Mouse (Mus musculus): ENCODE measurements at regions not wholly inside any gene's neighbourhood (a gene's known extent, or its start where the extent isn't known, plus 50 kb on each side); places are given as distances from the start of the nearest gene placed in this dataset.

GRCm38 (mm10) chr6:117611965-117612364 lies 229.0 kb upstream of the Zfp637 start:
- in situ Hi-C loops (cut with MboI; ENCODE audit: low pct_ligation_motif_present, low pct_unique_long_range_greater_than_20kb, low sequenced_read_pairs) = no loop called here
- TF ChIP-seq CTCF (conservative IDR thresholded peaks at IDR 0.05 in 1 of 2, IDR thresholded peaks at IDR 0.05 in 1 of 2; ENCODE audit: low read depth in 2 of 2, low read length in 2 of 2) (no peak), TBP (conservative IDR thresholded peaks at IDR 0.05; ENCODE audit: low read depth, low read length) (no peak), NRF1 (IDR thresholded peaks at IDR 0.05; ENCODE audit: low read depth, low read length) (no peak), GABPA (IDR thresholded peaks at IDR 0.05; ENCODE audit: insufficient replicate concordance, low read depth, low read length) (no peak)
- dilution Hi-C loops (cut with MboI; ENCODE audit: extremely low pct_ligation_motif_present, extremely low pct_unique_long_range_greater_than_20kb, low sequenced_read_pairs) = no loop called here
- Histone ChIP-seq H3K36me3 (replicated peaks in 1 of 2; ENCODE audit: control insufficient read depth in 1 of 2, insufficient read depth in 1 of 2, low read length in 1 of 2) (no peaks in the 10 kb centered on the region), H3K27me3 (replicated peaks) (peaks cover 89% of the 10 kb centered on the region), H3K9ac (ENCODE audit: insufficient read depth, low read depth) (no peak overlapping the region), H3K4me3 (replicated peaks in 1 of 3; ENCODE audit: low read depth in 2 of 3, low read length in 2 of 3, poor library complexity in 1 of 3) (no peak overlapping the region), H3K9me3 (replicated peaks; ENCODE audit: low read length) (no peaks in the 10 kb centered on the region), H3K4me2 (ENCODE audit: insufficient read depth, low read depth, poor library complexity, severe bottlenecking) (0 out of 2 replicates have a peak overlapping the region, but pooled peaks have one; percentile 40), H3K4me1 (ENCODE audit: control insufficient read depth in 1 of 2, insufficient read depth in 2 of 2) (peaks cover 0 to 3% of the 10 kb centered on the region in 2 experiments; a peak in 1 of 4 replicates), H3K79me2 (replicated peaks; ENCODE audit: control insufficient read depth, extremely low read depth, insufficient read depth, poor library complexity, severe bottlenecking) (no peaks in the 10 kb centered on the region), H3K27ac (ENCODE audit: insufficient read depth, low read depth) (no peak overlapping the region)
- DNase-seq (ENCODE audit: extremely low read depth) = no peak

DNA sequence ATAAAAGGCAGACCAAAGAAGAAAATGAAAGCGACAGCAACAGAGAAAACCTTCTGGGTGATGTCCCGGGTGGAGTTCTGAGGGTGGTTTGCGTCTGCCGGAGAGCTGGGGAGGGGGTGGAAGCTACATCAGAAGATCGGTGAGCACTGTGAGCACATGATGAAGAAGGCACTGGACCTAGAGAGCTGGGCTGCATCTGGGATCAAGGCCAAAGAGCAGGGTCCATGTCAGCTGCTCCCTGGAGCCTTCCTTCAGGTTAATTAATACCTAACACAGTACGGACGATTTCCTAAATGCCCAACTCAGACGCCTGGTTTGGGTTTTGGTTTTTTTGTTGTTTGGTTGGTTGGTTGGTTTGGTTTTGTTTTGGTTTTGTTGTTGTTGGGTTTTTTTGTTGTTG lies 228.6 kb upstream of the Zfp637 start:
- no peak for DNase-seq (ENCODE audit: extremely low read depth)
- Histone ChIP-seq H3K4me3 (replicated peaks in 1 of 3; ENCODE audit: low read depth in 2 of 3, low read length in 2 of 3, poor library complexity in 1 of 3) (no peak overlapping the region), H3K9me3 (replicated peaks; ENCODE audit: low read length) (no peaks in the 10 kb centered on the region), H3K4me1 (ENCODE audit: control insufficient read depth in 1 of 2, insufficient read depth in 2 of 2) (peaks cover 0 to 3% of the 10 kb centered on the region in 2 experiments; a peak in 1 of 4 replicates), H3K27me3 (replicated peaks) (peaks cover 88% of the 10 kb centered on the region), H3K79me2 (replicated peaks; ENCODE audit: control insufficient read depth, extremely low read depth, insufficient read depth, poor library complexity, severe bottlenecking) (no peaks in the 10 kb centered on the region), H3K36me3 (replicated peaks in 1 of 2; ENCODE audit: control insufficient read depth in 1 of 2, insufficient read depth in 1 of 2, low read length in 1 of 2) (no peaks in the 10 kb centered on the region), H3K9ac (ENCODE audit: insufficient read depth, low read depth) (no peak overlapping the region), H3K4me2 (ENCODE audit: insufficient read depth, low read depth, poor library complexity, severe bottlenecking) (peak overlapping the region; percentile 40; the same call in 1 of the 2 replicates), H3K27ac (ENCODE audit: insufficient read depth, low read depth) (no peak overlapping the region)
- TF ChIP-seq UBTF (IDR thresholded peaks at IDR 0.05; ENCODE audit: low read depth, low read length) (no peak), ETS1 (conservative IDR thresholded peaks at IDR 0.05; ENCODE audit: low read depth, low read length) (no peak), TBP (conservative IDR thresholded peaks at IDR 0.05; ENCODE audit: low read depth, low read length) (no peak), JUND (conservative IDR thresholded peaks at IDR 0.05; ENCODE audit: low read depth, low read length) (no peak), MYC (IDR thresholded peaks at IDR 0.05; ENCODE audit: low read depth, low read length) (no peak), ZKSCAN1 (IDR thresholded peaks at IDR 0.05; ENCODE audit: borderline replicate concordance, low read depth, low read length) (no peak), MAFK (IDR thresholded peaks at IDR 0.05; ENCODE audit: insufficient replicate concordance, low read length) (no peak), GABPA (IDR thresholded peaks at IDR 0.05; ENCODE audit: insufficient replicate concordance, low read depth, low read length) (no peak), POLR2AphosphoS2 (IDR thresholded peaks at IDR 0.05; ENCODE audit: low read depth, low read length) (no peak), MEF2A (IDR thresholded peaks at IDR 0.05; ENCODE audit: borderline replicate concordance, low read depth, low read length) (no peak), USF1 (IDR thresholded peaks at IDR 0.05; ENCODE audit: low read depth, low read length) (no peak), ELF1 (IDR thresholded peaks at IDR 0.05; ENCODE audit: low read depth, low read length) (no peak), MXI1 (IDR thresholded peaks at IDR 0.05; ENCODE audit: low read depth, low read length) (no peak), MAX (IDR thresholded peaks at IDR 0.05; ENCODE audit: low read length) (no peak), E2F4 (IDR thresholded peaks at IDR 0.05; ENCODE audit: insufficient replicate concordance, low read depth, low read length) (no peak), POLR2A (IDR thresholded peaks at IDR 0.05; ENCODE audit: low read depth, low read length) (no peak), HCFC1 (IDR thresholded peaks at IDR 0.05; ENCODE audit: low read depth, low read length) (no peak), ZMIZ1 (IDR thresholded peaks at IDR 0.05; ENCODE audit: low read depth, low read length) (no peak), JUN (IDR thresholded peaks at IDR 0.05; ENCODE audit: insufficient read depth, low read depth, low read length) (no peak)
- in situ Hi-C loops (cut with MboI; ENCODE audit: low pct_ligation_motif_present, low pct_unique_long_range_greater_than_20kb, low sequenced_read_pairs) (no loop called here), dilution Hi-C loops (cut with MboI; ENCODE audit: extremely low pct_ligation_motif_present, extremely low pct_unique_long_range_greater_than_20kb, low sequenced_read_pairs) (no loop called here)
